ENCODE assay signal across 12 mouse cellular contexts in the genomic region with DNA sequence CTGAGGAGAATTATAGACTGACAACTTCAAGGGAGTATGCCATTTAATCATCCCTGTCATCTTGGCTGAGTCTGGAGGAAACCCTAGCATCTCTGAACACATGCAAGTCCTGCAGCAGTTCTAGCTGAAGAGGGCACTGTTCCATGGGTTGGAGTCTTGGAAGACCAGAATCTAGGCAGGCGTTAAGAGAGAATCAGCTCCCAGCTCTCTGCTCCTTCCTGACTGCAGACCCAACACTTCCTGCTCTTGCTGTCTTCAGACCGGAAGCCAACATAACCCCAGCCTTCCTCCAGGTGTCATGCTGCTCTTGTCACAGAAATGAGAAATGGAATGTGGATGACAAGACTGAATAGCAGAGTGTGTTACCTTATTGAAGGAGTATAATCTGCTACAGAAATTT. TPM values are rescaled to one million over a fixed set of nuclear protein-coding genes. Genes with fewer than 3 reads are reported as not detected.
DNase-seq lines count a peak whose midpoint lies in the region; ATAC-seq lines count a peak whose summit lies in the region.
"Had no signal": no experiment of that assay in that cellular context is flagged by ENCODE, and none has a peak within 500 bp of the region (broad histone marks: within the 10 kb centered on the region; RNA-seq: fewer than 3 reads in every experiment).

No protein-coding gene starts in this region.

- H3K36me3 ChIP-seq in heart, embryonic 14.5 days (ENCODE audit: control insufficient read depth, insufficient read depth, low read length): peaks cover 21% of the 10 kb centered on the region
- no peaks in the 10 kb centered on the region; the same call in 1 of the 2 replicates for H3K36me3 ChIP-seq in heart, embryonic 11.5 days (ENCODE audit: control insufficient read depth, insufficient read depth, low read length)

- H3K4me1 ChIP-seq in heart, embryonic 14.5 days (ENCODE audit: control insufficient read depth in 2 of 2, insufficient read depth in 2 of 2, low read length in 2 of 2): peaks cover 25 to 62% of the 10 kb centered on the region in 2 experiments
- peaks cover 37% of the 10 kb centered on the region for H3K4me1 ChIP-seq in heart, embryonic 11.5 days (ENCODE audit: control insufficient read depth, insufficient read depth, low read length)

- H3K9me3 ChIP-seq in heart, embryonic 14.5 days (ENCODE audit: control insufficient read depth, low read length): no peaks in the 10 kb centered on the region
- H3K9me3 ChIP-seq in heart, embryonic 11.5 days (replicated peaks; ENCODE audit: control insufficient read depth, low read length): no peaks in the 10 kb centered on the region
- H3K9me3 ChIP-seq: embryonic facial prominence, embryonic 13.5 days; liver, embryonic 12.5 days had no signal

- peak; percentile 24 to 35 for DNase-seq in spleen, postnatal 36 days (ENCODE audit: low spot score in 2 of 2)
- DNase-seq in spleen, postnatal 4 days (ENCODE audit: low spot score in 2 of 2): no peak
- peak; percentile 22 to 29 for DNase-seq in lung, postnatal 4 days
- no peak for DNase-seq in layer of hippocampus, adult 9-10 months (ENCODE audit: low spot score)
- no peak for DNase-seq in frontal cortex, postnatal 25 days (ENCODE audit: low spot score in 2 of 2)
- no peak for DNase-seq in adrenal gland, postnatal 4 days (ENCODE audit: low spot score in 2 of 2)
- DNase-seq: heart, postnatal 4 days; retina, postnatal 1 day had no signal

- no peaks in the 10 kb centered on the region for H3K27me3 ChIP-seq in heart, embryonic 14.5 days (ENCODE audit: control insufficient read depth, insufficient read depth, low read length)
- H3K27me3 ChIP-seq in heart, embryonic 11.5 days (ENCODE audit: control insufficient read depth, insufficient read depth, low read length): no peaks in the 10 kb centered on the region
- H3K27me3 ChIP-seq: embryonic facial prominence, embryonic 13.5 days; liver, embryonic 12.5 days had no signal

- H3K27ac ChIP-seq in heart, embryonic 14.5 days (replicated peaks in 1 of 2; ENCODE audit: control insufficient read depth in 1 of 2, insufficient read depth in 1 of 2, low read depth in 2 of 2, low read length in 2 of 2): no peak overlapping the region
- H3K27ac ChIP-seq in heart, embryonic 11.5 days (ENCODE audit: low read depth, low read length): no peak overlapping the region
- H3K27ac ChIP-seq: embryonic facial prominence, embryonic 13.5 days; liver, embryonic 12.5 days had no signal

- 44% methylated on average over 2 of the region's 2 CpGs for WGBS in heart, embryonic 14.5 days
- 51% methylated on average over 2 of the region's 2 CpGs for WGBS in heart, embryonic 11.5 days (ENCODE audit: insufficient replicate concordance)

- H3K4me2 ChIP-seq in heart, embryonic 14.5 days (ENCODE audit: low read length): no peak overlapping the region
- no peak overlapping the region for H3K4me2 ChIP-seq in heart, embryonic 11.5 days
- H3K4me2 ChIP-seq: embryonic facial prominence, embryonic 13.5 days; liver, embryonic 12.5 days had no signal

- 0 out of 2 replicates have a peak, but pooled peaks have one; percentile 31 for ATAC-seq in heart, embryonic 14.5 days (ENCODE audit: insufficient number of reproducible peaks, insufficient read depth, low FRiP score, low read depth)
- no peak for ATAC-seq in heart, embryonic 11.5 days (replicated peaks; ENCODE audit: insufficient number of reproducible peaks, low FRiP score, low TSS enrichment)
- ATAC-seq: liver, embryonic 12.5 days had no signal

- no peak overlapping the region for H3K4me3 ChIP-seq in heart, embryonic 14.5 days (ENCODE audit: control insufficient read depth in 1 of 2, insufficient read depth in 1 of 2, low read depth in 1 of 2, low read length in 2 of 2)
- no peak overlapping the region for H3K4me3 ChIP-seq in heart, embryonic 11.5 days (ENCODE audit: low read depth, low read length)
- H3K4me3 ChIP-seq: embryonic facial prominence, embryonic 13.5 days; liver, embryonic 12.5 days had no signal

- no peak overlapping the region for H3K9ac ChIP-seq in heart, embryonic 14.5 days (ENCODE audit: low read length)
- H3K9ac ChIP-seq in heart, embryonic 11.5 days (ENCODE audit: low read depth, low read length): no peak overlapping the region
- H3K9ac ChIP-seq: embryonic facial prominence, embryonic 13.5 days; liver, embryonic 12.5 days had no signal

RNA-seq across cellular contexts. Expression of a gene that starts 29.1 kb away (rescaled TPM):
- polyA plus RNA-seq in heart, embryonic 14.5 days (2014; fragmentation: Nextera tagmentation; extraction: Ambion mirVana): 0.51 and 0.89 TPM in 2 replicates
- 0.72 and 0.82 TPM in 2 replicates for polyA plus RNA-seq in heart, embryonic 11.5 days (2014; fragmentation: Nextera tagmentation; extraction: Ambion mirVana)
- 1 to 10 TPM; 1.9 to 2.8 TPM for total RNA-seq in adrenal gland, postnatal 4 days (2021)

RNA-seq across cellular contexts. Expression of a gene that starts 36.3 kb away (rescaled TPM):
- 76.7 and 82.0 TPM in 2 replicates for polyA plus RNA-seq in heart, embryonic 14.5 days (2014; fragmentation: Nextera tagmentation; extraction: Ambion mirVana)
- polyA plus RNA-seq in heart, embryonic 11.5 days (2014; fragmentation: Nextera tagmentation; extraction: Ambion mirVana): 42.5 and 44.2 TPM in 2 replicates
- total RNA-seq in adrenal gland, postnatal 4 days (2021): 10 to 100 TPM; 45.0 to 53.9 TPM

Comparison
In these comparisons a context has a peak if more than half of its experiments do, and no peak if none do; other contexts are left out.
1. DNase-seq: peak in spleen, postnatal 36 days (2 of 2) and lung, postnatal 4 days (2 of 2); none in spleen, postnatal 4 days (0 of 2), layer of hippocampus, adult 9-10 months (single experiment), frontal cortex, postnatal 25 days (0 of 2) and adrenal gland, postnatal 4 days (0 of 2).